Mouse (Mus musculus) mesoderm, embryonic 11.5 days (tissue): ENCODE measurements at regions not wholly inside any gene's neighbourhood (a gene's known extent, or its start where the extent isn't known, plus 50 kb on each side); places are given as distances from the start of the nearest gene placed in this dataset.

Experiments
- DNase-seq: peaks from one replicate; pipeline ENCODE4 v3.0.0-alpha.2; 2012; ENCODE audit warnings: low read depth, low spot score

GRCm38 (mm10) chr13:101305063-101305462, 463.0 kb downstream of the Pik3r1 start:
- no peak for DNase-seq

DNA sequence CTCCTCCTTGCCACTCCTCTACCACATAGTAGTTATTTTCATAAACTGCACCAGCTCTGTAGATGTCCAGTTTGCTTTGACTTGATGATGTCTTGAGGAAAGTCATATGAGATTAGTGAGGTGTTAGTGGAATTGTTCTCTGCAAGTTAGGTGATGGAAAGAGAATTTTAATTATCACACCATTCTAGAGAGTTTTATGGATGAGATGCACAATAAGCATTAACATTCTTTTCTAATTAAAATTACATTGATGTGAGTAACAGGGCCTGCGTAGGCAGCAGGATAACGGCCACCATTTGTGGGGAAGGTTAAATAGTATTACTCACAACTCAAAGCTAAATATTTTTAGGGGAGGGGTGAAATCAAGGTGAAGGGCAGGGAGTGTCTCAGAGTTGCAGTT, 466.7 kb downstream of the Pik3r1 start:
- no peak for DNase-seq

- no peak for DNase-seq
Observed at GRCm38 (mm10) chr13:101289407-101289806, 456.2 kb upstream of the Slc30a5 start.

DNA sequence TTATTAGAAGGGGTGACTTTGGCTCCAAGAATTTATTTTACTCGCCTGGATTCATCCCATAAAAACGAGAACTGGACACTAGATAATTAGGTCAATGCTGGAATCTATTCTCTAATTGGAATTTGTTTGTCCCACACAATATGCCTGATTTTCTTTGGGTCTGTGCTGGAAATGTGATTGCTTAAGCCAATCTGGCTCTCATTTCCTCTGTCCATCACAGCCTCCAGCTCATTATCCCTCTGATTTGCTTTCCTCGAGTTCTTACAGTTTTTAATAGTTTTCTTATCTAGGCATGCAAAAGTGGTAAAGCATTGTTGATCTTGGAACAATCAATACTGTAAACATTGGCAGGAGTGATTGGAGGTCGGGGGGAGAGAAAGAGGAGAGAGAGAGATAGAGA, 453.9 kb upstream of the Slc30a5 start:
- no peak for DNase-seq

GRCm38 (mm10) chr13:101286029-101286917, 453.0 kb upstream of the Slc30a5 start:
- DNase-seq, result no peak

DNA sequence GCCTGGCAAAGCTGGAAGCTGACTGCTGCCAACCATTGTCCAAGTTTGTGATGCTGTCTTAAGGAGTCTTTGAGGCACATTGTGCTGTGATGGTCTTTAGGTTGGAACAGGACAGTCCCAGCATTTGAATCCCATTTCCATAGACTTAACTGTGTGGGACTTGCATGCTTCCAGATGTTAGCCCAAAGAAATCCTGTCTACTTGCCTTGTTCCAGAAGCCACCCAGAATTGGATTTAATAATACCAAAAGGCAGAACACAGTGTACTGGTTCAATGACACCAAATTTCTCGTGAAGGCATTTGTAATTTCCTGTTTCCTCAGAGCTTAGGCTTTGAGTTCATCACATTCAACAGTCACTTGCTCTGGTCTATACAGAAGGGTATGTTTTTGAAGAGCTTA, 444.9 kb upstream of the Slc30a5 start:
- no peak for DNase-seq

DNA sequence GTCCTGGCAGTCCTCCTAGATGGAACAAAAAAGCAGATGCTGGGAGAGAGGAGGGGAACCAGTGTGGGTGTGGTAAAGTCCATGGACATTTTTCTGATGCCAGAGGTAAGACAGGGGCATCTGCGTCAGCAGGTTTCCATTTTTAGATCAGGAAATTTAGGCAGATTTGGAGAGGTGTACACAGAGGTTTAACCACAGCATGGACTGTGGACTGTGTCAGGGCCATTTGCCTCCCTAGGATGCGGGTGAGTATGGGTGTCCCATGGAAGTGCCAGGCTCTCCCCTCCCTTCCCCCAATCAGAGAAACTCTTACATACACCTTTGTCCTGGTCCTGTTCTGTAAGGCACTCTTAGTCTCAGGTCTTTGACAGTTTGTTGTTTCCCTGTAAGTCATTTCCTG, 443.5 kb upstream of the Slc30a5 start:
- DNase-seq, result no peak

- DNase-seq, result no peak
Observed at GRCm38 (mm10) chr13:101274470-101275141, 441.4 kb upstream of the Slc30a5 start.

DNA sequence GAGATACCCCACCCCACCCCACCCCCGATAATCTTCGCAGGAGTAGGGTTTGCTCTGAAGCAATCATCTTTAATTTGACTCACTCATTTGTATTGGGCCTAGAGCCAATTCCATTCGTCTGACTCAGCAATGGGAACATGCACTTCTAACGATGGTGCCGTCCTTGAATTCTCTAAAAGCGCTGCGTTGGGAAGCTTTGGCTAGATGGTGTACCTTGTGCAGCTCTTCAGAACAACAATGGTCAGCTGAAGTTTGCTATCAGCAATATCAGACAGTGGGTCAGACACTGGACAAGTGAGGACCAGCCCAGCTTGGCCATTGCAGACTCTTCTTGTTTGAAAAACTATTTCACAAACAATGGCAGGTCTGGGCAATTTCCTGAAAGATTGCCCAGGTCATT, 440.1 kb upstream of the Slc30a5 start:
- no peak for DNase-seq

DNA sequence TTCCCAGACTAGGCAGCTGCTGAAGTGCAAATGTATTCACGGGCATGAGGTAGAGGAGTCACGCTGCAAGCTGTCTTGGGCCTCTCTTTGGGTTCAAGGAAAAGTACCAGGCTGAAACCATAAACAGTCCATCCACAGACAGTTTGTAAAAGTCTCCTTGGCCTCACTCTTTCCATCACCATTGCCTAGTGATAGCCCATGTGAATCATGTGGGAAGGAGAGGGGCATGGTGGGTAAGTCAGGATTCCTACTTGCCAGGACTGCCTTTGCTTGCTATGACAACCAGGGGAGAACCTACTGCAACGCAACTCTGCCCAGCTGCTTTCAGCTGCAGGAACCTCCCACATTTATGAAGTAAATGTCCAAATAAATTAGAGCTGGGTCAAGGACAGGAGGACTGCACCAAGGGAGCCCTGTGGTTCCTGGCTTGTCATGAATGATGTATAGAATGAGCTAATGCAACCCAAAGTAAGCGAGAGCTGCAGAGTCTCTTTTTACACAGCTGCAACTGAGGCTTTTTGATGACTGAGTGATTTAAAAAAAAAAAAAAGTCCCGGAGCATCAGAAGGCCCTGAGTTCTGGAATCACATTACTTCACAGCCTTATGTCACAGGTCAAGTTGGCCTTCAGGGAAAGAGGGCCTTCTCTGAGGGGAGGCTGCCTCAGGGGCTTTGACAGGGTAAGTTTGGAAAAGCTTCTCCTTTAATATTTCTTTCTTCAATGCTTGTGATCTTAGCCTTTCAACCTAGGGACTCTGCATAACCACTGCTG, 420.7 kb upstream of the Slc30a5 start:
- peak; percentile 56 for DNase-seq

- DNase-seq, result no peak
Observed at GRCm38 (mm10) chr13:101249369-101249768, 416.1 kb upstream of the Slc30a5 start.

- DNase-seq, result no peak
Observed at GRCm38 (mm10) chr13:101244326-101244725, 411.1 kb upstream of the Slc30a5 start.

GRCm38 (mm10) chr13:101238860-101239259, 405.6 kb upstream of the Slc30a5 start:
- no peak for DNase-seq

DNA sequence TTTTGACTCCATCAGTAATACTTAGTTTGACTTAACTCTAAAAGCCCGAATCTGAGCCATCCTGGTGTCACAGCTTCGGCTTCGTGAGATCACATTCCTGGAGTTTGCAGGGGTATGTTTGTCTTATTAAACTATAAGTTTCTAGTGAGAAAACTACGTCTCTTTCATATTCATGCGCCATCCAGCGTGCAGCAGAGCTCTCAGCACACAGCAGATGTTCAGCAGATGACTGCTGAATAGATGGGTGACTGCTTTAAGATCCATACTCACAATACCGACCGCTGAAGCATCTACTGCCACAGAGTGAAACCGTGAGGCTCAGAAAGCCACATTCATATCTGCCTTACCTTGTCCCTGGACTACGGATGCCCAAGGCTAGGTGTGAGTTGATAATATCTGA, 403.8 kb upstream of the Slc30a5 start:
- no peak for DNase-seq

DNA sequence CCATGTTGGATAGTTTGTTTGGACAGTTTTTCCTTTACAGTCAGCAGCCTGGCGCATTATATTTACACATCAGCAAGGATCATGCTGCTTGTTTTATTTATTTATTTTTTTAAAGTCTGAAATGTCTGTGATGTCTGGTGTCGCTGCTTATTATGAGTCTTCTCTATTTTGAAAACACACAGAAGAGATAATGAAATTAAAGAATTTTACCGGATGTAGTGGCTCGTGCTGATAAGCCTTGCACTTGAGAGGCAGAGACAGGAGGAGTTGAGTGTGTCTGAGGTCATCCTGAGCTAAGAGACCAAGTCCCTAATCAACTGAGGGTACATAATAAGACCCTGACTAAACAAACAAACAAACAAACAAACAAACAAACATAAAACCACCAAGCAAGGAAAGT, 402.6 kb upstream of the Slc30a5 start:
- DNase-seq, result no peak

GRCm38 (mm10) chr13:101235110-101235509, 401.9 kb upstream of the Slc30a5 start:
- peak; percentile 30 for DNase-seq

GRCm38 (mm10) chr13:101234550-101234949, 401.3 kb upstream of the Slc30a5 start:
- no peak for DNase-seq

DNA sequence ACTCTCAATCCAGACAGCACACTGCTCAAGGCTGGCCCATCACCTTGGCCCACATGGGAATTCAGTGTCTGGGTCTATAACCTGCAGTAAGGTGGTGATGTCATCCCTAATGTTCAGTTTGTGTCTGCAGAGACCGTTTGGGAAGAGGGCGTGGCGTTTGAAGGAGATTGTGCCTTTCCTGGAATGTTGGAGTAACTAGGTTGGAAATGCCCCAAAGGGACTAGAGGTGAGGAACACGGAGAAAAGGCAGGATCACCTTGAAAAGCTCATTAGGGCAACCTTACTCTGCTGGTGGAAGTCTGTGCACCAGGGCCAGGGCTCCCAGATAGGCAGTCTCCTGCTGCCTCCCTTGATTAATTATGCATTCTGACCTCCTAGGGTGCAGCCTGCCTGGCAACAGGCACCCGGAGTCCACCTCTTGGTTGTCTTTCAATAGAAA, 400.6 kb upstream of the Slc30a5 start:
- peak; percentile 48 for DNase-seq

- DNase-seq, result peak; percentile 82
Observed at GRCm38 (mm10) chr13:101233181-101233842, 400.1 kb upstream of the Slc30a5 start.

DNA sequence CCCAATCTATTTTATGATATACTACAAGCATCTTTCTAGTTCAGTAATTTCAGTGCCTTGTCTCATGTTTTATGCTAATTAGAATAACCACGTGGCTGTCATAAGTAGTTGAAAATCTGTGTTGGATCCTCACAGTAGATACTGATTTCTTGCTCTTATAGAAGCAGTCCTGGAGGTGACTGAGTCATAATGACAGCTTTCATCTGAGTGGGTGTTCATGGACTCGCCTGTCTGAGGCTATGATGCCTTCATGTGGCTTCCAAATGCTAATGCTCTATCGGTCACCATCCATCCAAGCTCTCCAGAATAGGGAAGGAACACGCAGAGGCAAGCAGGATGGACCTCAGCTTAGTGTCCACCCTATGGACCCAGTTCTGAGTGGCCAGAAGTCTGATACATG, 396.6 kb upstream of the Slc30a5 start:
- DNase-seq, result no peak

GRCm38 (mm10) chr13:101225366-101225765, 392.1 kb upstream of the Slc30a5 start:
- DNase-seq, result no peak
